Mouse (Mus musculus) embryonic facial prominence, embryonic 15.5 days (tissue): ENCODE measurements around the gene Ap5m1. TPM values are rescaled to one million over a fixed set of nuclear protein-coding genes. Genes with fewer than 3 reads are reported as not detected.

Experiments used
- ATAC-seq: fragments of 200-750 bp; cut with Nextera tagmentation; 2 replicates; pipeline ENCODE4 v1.8.0; 2017; ENCODE audit warnings: low read depth, moderate TSS enrichment; ENCODE audit not compliant: insufficient number of reproducible peaks, low FRiP score, low TSS enrichment
- H3K27ac ChIP-seq: fragments of 300-500 bp; sonication (generic); replicated peaks from 2 replicates; pipeline ENCODE4 v1.5.1; 2015; ENCODE audit warnings: mild to moderate bottlenecking, inconsistent platforms
- H3K27me3 ChIP-seq: fragments of 300-500 bp; sonication (generic); 2 replicates; pipeline ENCODE4 v1.6.1; 2015; ENCODE audit warnings: inconsistent platforms
- H3K36me3 ChIP-seq: fragments of 300-500 bp; sonication (generic); 2 replicates; pipeline ENCODE4 v1.6.1; 2015; ENCODE audit warnings: mild to moderate bottlenecking, inconsistent platforms
- H3K4me1 ChIP-seq: fragments of 300-500 bp; sonication (generic); 2 replicates; pipeline ENCODE4 v1.6.1; 2015; ENCODE audit warnings: inconsistent platforms
- H3K4me2 ChIP-seq: fragments of 300-500 bp; sonication (generic); replicated peaks from 2 replicates; pipeline ENCODE4 v1.6.1; 2015; ENCODE audit warnings: mild to moderate bottlenecking, inconsistent platforms
- H3K4me3 ChIP-seq: fragments of 300-500 bp; sonication (generic); replicated peaks from 2 replicates; pipeline ENCODE4 v1.5.1; 2015; ENCODE audit warnings: mild to moderate bottlenecking, inconsistent platforms
- H3K9ac ChIP-seq: fragments of 300-500 bp; sonication (generic); 2 replicates; pipeline ENCODE4 v1.6.1; 2015; ENCODE audit warnings: inconsistent platforms
- H3K9me3 ChIP-seq: fragments of 300-500 bp; sonication (generic); replicated peaks from 2 replicates; pipeline ENCODE4 v1.6.1; 2016; ENCODE audit warnings: inconsistent platforms
- WGBS: fragments of 180-500 bp; shearing (Covaris S2); methylation state at CpG from one replicate; pipeline ENCODE4 v1.1.7; 2015; 5-methylcytosine and 5-hydroxymethylcytosine counted together
- polyA plus RNA-seq: library from polyadenylated mRNA; unstranded; fragments of >200 nt; fragmentation: Nextera tagmentation; extraction: Ambion mirVana; gene quantifications from 2 replicates; pipeline ENCODE4 v1.2.1, GENCODE M21; 2015

Ap5m1 gene
- polyA plus RNA-seq, 1 experiment from 2014 or later: 23.3 TPM

GRCm38 (mm10) chr14:49128544-49129263 lies 62.8 kb downstream of the Ap5m1 start:
- ATAC-seq: no peak
- H3K36me3 ChIP-seq: no peaks in the 10 kb centered on the region
- WGBS: 39% methylated on average over 10 of the region's 10 CpGs
- H3K9me3 ChIP-seq: no peaks in the 10 kb centered on the region
- no peak overlapping the region for H3K4me3 ChIP-seq
- H3K9ac ChIP-seq: no peak overlapping the region
- H3K27ac ChIP-seq: no peak overlapping the region
- H3K4me2 ChIP-seq: no peak overlapping the region
- H3K4me1 ChIP-seq: no peaks in the 10 kb centered on the region
- no peaks in the 10 kb centered on the region for H3K27me3 ChIP-seq

GRCm38 (mm10) chr14:49132391-49132790 lies 66.5 kb downstream of the Ap5m1 start:
- no peaks in the 10 kb centered on the region for H3K4me1 ChIP-seq
- WGBS: 81% methylated on average over 3 of the region's 3 CpGs
- H3K27me3 ChIP-seq: no peaks in the 10 kb centered on the region
- no peak for ATAC-seq
- H3K9ac ChIP-seq: no peak overlapping the region
- H3K27ac ChIP-seq: no peak overlapping the region
- H3K36me3 ChIP-seq: no peaks in the 10 kb centered on the region
- H3K4me3 ChIP-seq: no peak overlapping the region
- no peak overlapping the region for H3K4me2 ChIP-seq
- no peaks in the 10 kb centered on the region for H3K9me3 ChIP-seq

GRCm38 (mm10) chr14:49138171-49138570 lies 72.3 kb downstream of the Ap5m1 start:
- Histone ChIP-seq H3K9ac (no peak overlapping the region), H3K36me3 (no peaks in the 10 kb centered on the region), H3K4me3 (no peak overlapping the region), H3K27ac (no peak overlapping the region), H3K4me1 (no peaks in the 10 kb centered on the region), H3K9me3 (no peaks in the 10 kb centered on the region), H3K4me2 (no peak overlapping the region), H3K27me3 (no peaks in the 10 kb centered on the region)
- no peak for ATAC-seq
- 38% methylated on average over 1 of the region's 1 CpGs for WGBS

- ATAC-seq: no peak
- no peak overlapping the region for H3K9ac ChIP-seq
- no peak overlapping the region for H3K4me2 ChIP-seq
- H3K36me3 ChIP-seq: no peaks in the 10 kb centered on the region
- H3K27me3 ChIP-seq: no peaks in the 10 kb centered on the region
- no peaks in the 10 kb centered on the region for H3K4me1 ChIP-seq
- H3K9me3 ChIP-seq: no peaks in the 10 kb centered on the region
- H3K27ac ChIP-seq: no peak overlapping the region
- no peak overlapping the region for H3K4me3 ChIP-seq
- 84% methylated on average over 7 of the region's 7 CpGs for WGBS
Observed at GRCm38 (mm10) chr14:49140756-49141155, 74.9 kb downstream of the Ap5m1 start.

Other genes starting within 250 kb of the Ap5m1 start
- gene Exoc5, start 556 bp downstream of the Ap5m1 start, polyA plus RNA-seq: 40.9 and 43.2 TPM in 2 replicates
- 11.0 and 11.1 TPM in 2 replicates for gene Naa30, start 106.1 kb downstream of the Ap5m1 start, polyA plus RNA-seq
- not detected in 2 replicates for gene ccdc198, start 179.4 kb downstream of the Ap5m1 start, polyA plus RNA-seq